Mouse (Mus musculus) ES-E14 (cell line): Measurements from ENCODE around the gene Pop7.

ENCODE experiments used
- CHD2 ChIP-seq: IDR thresholded peaks from 2 replicates; pipeline ENCODE4 v1.6.1; 2014; ENCODE audit warnings: mild to moderate bottlenecking, low read depth, low read length, inconsistent platforms
- HCFC1 ChIP-seq: IDR thresholded peaks from 2 replicates; pipeline ENCODE4 v1.6.1; 2012; ENCODE audit warnings: low read length, inconsistent platforms, borderline replicate concordance; ENCODE audit not compliant: insufficient read depth
- MAFK ChIP-seq: IDR thresholded peaks from 2 replicates; pipeline ENCODE4 v1.6.1; 2014; ENCODE audit warnings: mild to moderate bottlenecking, low read depth, low read length, inconsistent platforms; ENCODE audit not compliant: insufficient read depth
- ZC3H11A ChIP-seq: IDR thresholded peaks from 2 replicates; pipeline ENCODE4 v1.6.1; 2012; ENCODE audit warnings: low read depth, mild to moderate bottlenecking, inconsistent platforms, low read length, borderline replicate concordance
- ZNF384 ChIP-seq: IDR thresholded peaks from 2 replicates; pipeline ENCODE4 v1.6.1; 2012; ENCODE audit warnings: low read depth, low read length, inconsistent platforms

- TF ChIP-seq ZNF384 (no peak), HCFC1 (no peak), ZC3H11A (no peak), MAFK (no peak), CHD2 (no peak)
Observed at GRCm38 (mm10) chr5:137513951-137514721, 11.8 kb upstream of the Pop7 start.
